Mouse (Mus musculus) macrophage (primary cell): Measurements from ENCODE around the gene Dock9. TPM values are rescaled to one million over a fixed set of nuclear protein-coding genes. Genes with fewer than 3 reads are reported as not detected.
"Not testable (repeated sequence)": the region's sequence is repeated elsewhere in the genome, so short reads cannot be mapped to it uniquely, and the experiment has no call there.

Experiments
- H3K27ac ChIP-seq: fragments of 350-480 bp; formaldehyde crosslinking; 2 replicates; pipeline ENCODE4 v1.9.0; 2021
- H3K36me3 ChIP-seq: fragments of 350-480 bp; formaldehyde crosslinking; 2 replicates; pipeline ENCODE4 v1.9.0; 2021; ENCODE audit errors: inconsistent target
- H3K4me3 ChIP-seq: fragments of 350-480 bp; formaldehyde crosslinking; 2 replicates; pipeline ENCODE4 v1.9.0; 2021; ENCODE audit errors: inconsistent target
- H3K79me2 ChIP-seq: fragments of 350-480 bp; formaldehyde crosslinking; 2 replicates; pipeline ENCODE4 v1.9.0; 2021; ENCODE audit errors: inconsistent target
- WGBS: methylation state at CpG from one replicate; pipeline ENCODE4 v1.1.7; 2026; ENCODE audit warnings: inconsistent platforms; ENCODE audit not compliant: missing documents; 5-methylcytosine and 5-hydroxymethylcytosine counted together
- polyA plus RNA-seq: library from polyadenylated mRNA; stranded (reverse); fragments of 250-400 nt; gene quantifications from 3 replicates; pipeline ENCODE4 v1.2.4, GENCODE M21; 2018; ENCODE audit warnings: inconsistent platforms

Dock9 gene
- polyA plus RNA-seq, 1 experiment from 2014 or later: 0.34 TPM

DNA sequence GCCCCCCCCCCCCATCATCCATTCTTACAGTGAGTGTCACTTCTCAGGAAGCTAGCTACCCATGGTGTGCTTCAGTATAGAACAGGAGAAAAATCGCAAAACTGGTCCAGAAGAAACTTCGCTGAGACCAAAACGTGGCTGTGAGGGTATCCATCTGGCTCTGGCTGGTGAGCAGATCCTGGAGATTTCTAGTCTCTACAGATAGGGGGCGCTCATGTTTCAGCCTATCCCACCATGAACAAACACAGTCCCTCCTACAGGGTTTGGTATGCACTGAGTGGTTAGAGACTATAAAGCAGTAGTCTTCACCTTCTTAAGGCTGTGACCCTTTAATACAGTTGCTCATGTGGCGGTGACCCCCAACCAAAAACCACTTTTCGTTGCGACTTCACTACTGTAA, 62.0 kb downstream of the Dock9 start:
- Histone ChIP-seq H3K4me3 (no peak overlapping the region), H3K36me3 (no peaks in the 10 kb centered on the region), H3K79me2 (no peaks in the 10 kb centered on the region), H3K27ac (no peak overlapping the region)
- 81% methylated on average over 7 of the region's 7 CpGs for WGBS

DNA sequence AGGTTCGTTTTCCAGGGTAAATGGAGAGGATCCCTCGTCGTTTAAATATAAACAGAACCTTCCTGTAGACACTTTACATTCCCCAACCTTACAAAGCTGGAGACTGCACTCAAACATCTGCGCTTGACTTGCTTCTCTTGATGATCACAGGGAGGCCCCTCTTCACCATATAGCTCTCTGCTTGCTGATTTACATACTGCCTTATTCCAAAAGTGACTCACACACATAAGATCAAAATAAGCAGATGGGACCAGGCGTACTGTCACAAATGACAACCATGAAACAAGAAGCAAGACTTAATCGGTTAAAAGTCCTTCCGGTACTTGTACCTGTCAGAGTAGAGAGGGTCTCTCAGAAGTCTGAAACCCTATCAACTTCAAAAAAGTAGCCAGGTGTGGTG, 63.4 kb downstream of the Dock9 start:
- H3K79me2 ChIP-seq: no peaks in the 10 kb centered on the region
- WGBS: 91% methylated on average over 7 of the region's 7 CpGs
- H3K36me3 ChIP-seq: no peaks in the 10 kb centered on the region
- H3K4me3 ChIP-seq: no peak overlapping the region
- H3K27ac ChIP-seq: no peak overlapping the region

DNA sequence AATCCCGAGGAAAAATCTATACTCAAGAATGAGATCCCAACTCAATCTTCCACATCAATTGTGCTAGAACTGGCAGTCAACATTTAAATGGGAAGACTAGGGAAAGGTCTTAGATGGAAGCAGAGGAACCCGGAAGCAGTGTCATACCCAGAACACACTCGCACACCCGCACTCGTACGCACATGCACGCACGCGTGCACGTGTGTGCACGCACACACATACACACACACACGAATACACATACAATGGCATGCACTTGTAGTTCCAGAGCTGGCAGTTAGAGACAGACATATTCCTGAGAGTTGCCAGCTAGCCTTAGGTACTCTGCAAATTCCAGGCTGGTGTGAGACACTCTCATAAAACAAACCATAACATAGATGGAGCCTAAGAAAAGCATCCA, 63.9 kb downstream of the Dock9 start:
- H3K36me3 ChIP-seq: no peaks in the 10 kb centered on the region
- H3K79me2 ChIP-seq: no peaks in the 10 kb centered on the region
- WGBS: 95% methylated on average over 12 of the region's 12 CpGs
- H3K4me3 ChIP-seq: no peak overlapping the region
- H3K27ac ChIP-seq: no peak overlapping the region

DNA sequence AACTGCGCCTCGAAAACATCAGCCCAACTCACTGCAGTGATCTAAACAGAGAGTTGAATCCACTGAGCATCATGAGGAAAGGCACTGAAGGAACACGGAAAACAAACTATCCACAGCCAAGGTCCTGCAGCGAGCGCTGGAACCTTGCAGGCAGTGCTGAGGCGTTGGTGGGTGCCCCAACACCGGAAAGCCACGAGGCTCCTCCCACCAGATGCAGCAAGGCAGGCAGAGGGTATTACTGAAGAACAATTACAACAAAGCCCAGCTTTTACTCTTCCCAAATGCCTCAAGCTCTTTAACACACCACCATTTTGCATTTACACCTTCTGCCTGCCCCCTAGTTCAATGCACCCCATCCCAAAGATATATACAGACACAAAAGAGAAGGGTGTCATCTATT, 65.4 kb downstream of the Dock9 start:
- Histone ChIP-seq H3K4me3 (no peak overlapping the region), H3K27ac (no peak overlapping the region), H3K36me3 (no peaks in the 10 kb centered on the region), H3K79me2 (no peaks in the 10 kb centered on the region)
- 53% methylated on average over 8 of the region's 8 CpGs for WGBS

DNA sequence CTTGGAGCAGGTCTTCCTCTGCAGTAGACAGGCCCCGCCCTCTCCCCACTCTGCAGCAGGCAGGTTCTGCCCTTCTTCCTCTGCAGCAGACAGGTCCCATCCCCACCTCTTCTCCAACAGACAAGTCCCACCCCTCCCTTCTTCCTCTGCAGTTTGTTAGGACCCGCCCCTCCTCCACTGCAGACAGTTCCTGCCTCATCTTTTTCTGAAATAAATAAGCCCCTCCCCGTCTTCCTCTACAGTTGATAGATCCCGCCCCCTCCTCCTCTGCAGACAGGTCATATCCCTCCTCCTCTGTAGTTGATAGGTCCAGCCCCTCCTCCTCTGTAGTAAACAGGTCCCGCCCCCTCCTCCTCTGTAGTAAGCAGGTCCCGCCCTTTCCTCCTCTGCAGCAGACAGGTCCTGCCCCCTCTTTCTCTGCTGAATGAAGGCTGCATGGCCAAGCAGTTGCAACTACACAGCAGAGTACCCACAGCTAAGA, 65.9 kb downstream of the Dock9 start:
- Histone ChIP-seq H3K4me3 (no peak overlapping the region), H3K36me3 (no peaks in the 10 kb centered on the region), H3K27ac (no peak overlapping the region), H3K79me2 (no peaks in the 10 kb centered on the region)
- 70% methylated on average over 6 of the region's 6 CpGs for WGBS

DNA sequence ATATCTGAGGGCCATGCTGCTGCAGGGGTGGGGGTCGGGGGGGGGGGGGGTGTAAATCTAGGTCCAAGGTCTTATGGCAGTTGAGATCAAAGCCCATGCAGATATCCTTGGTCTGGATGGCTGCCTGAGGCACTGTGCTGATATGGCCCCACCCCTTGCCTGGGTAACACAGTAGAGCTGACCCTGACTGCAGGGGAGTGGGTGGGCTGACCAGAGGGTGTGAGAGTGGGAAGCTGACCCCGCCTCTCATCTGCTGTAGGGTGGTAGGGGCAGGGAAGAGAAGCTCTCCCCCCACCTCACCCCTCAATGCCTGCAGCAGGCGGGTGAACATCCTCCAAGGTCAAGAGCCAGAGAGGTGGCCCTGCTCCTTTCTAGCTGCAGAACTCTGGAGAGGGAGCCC, 66.7 kb downstream of the Dock9 start:
- no peak overlapping the region for H3K4me3 ChIP-seq
- H3K27ac ChIP-seq: no peak overlapping the region
- no peaks in the 10 kb centered on the region for H3K36me3 ChIP-seq
- no peaks in the 10 kb centered on the region for H3K79me2 ChIP-seq
- 92% methylated on average over 3 of the region's 3 CpGs for WGBS

DNA sequence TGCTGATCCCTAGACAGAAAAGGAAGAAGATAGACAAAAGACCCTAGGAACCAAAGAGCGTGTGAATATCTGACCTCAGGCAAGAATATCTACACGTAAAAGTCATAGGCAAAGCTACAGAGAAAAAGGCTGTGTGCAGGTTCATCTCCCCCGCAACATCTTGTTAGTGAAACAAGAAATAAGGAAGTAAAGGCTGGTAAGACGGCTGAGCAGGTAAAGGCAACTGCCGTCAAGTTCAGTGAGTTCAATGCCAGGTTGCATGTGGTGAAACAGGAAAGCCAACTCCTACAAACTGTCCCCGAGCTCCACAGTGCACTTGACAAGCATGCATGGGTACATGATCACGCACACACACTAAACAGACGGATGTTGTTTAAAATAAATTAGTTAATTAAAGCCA, 69.6 kb downstream of the Dock9 start:
- 25% methylated on average over 8 of the region's 8 CpGs for WGBS
- Histone ChIP-seq H3K27ac (no peak overlapping the region), H3K79me2 (no peaks in the 10 kb centered on the region), H3K36me3 (no peaks in the 10 kb centered on the region), H3K4me3 (no peak overlapping the region)

DNA sequence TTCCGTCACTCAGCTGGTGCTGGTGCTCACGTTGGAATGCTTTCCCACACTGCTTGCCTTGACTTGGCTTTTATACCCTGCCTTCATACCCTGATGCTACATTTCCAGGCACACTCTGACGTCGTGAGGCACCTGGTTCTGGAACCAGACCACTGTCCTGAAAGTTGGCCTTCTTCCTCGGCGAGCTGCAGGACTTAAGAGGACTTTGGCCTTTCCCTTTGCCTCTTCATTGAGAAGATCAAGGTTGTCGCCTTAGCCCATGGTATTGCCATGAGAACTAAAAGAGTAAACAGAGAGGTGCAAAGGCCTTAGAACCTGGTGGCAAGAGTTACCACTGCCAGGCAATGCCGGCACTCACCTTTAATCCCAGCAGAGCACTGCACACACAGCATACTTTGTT, 73.1 kb downstream of the Dock9 start:
- no peaks in the 10 kb centered on the region for H3K36me3 ChIP-seq
- 94% methylated on average over 8 of the region's 8 CpGs for WGBS
- H3K4me3 ChIP-seq: no peak overlapping the region
- no peak overlapping the region for H3K27ac ChIP-seq
- no peaks in the 10 kb centered on the region for H3K79me2 ChIP-seq

DNA sequence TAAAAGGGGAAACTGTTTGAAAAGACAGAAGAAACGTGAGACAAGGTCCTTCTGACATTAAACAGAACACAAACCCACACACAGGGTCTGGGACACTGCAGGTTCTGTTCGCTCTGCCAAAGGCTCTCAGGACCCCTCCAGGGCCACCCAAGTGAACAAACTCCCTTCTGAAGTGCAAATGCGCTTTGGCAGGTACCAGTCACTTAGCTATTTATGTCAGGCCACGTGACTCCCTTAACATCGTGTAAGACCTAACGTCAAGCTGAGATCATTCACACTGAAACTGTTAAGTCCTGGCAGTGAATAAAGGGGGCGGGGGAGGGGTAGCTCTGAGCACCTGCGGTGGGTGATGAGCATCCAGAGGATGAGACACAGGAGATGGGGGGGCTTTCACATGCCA, 74.9 kb downstream of the Dock9 start:
- Histone ChIP-seq H3K36me3 (no peaks in the 10 kb centered on the region), H3K4me3 (no peak overlapping the region), H3K79me2 (no peaks in the 10 kb centered on the region), H3K27ac (no peak overlapping the region)
- WGBS: 57% methylated on average over 8 of the region's 8 CpGs

DNA sequence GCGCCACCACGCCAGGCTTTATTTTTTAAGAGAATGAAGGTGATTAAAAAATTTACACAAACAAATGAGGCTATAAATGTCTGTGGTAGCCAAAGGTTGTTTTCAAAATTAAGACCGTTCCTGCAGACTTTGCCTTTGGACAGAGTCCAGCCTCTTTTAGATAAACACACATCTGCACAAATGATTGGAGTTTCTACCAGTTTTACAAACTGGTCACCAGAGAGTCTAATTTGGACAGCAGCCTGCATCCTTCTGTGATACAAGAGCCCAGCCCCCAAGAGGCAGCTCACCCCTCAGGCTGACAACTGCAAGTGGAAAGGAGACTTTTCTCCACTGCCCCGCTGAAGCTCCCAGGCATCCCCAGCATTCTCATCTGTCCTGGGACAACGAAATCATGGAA, 76.2 kb downstream of the Dock9 start:
- WGBS: 90% methylated on average over 5 of the region's 5 CpGs
- Histone ChIP-seq H3K4me3 (no peak overlapping the region), H3K79me2 (no peaks in the 10 kb centered on the region), H3K27ac (no peak overlapping the region), H3K36me3 (no peaks in the 10 kb centered on the region)

DNA sequence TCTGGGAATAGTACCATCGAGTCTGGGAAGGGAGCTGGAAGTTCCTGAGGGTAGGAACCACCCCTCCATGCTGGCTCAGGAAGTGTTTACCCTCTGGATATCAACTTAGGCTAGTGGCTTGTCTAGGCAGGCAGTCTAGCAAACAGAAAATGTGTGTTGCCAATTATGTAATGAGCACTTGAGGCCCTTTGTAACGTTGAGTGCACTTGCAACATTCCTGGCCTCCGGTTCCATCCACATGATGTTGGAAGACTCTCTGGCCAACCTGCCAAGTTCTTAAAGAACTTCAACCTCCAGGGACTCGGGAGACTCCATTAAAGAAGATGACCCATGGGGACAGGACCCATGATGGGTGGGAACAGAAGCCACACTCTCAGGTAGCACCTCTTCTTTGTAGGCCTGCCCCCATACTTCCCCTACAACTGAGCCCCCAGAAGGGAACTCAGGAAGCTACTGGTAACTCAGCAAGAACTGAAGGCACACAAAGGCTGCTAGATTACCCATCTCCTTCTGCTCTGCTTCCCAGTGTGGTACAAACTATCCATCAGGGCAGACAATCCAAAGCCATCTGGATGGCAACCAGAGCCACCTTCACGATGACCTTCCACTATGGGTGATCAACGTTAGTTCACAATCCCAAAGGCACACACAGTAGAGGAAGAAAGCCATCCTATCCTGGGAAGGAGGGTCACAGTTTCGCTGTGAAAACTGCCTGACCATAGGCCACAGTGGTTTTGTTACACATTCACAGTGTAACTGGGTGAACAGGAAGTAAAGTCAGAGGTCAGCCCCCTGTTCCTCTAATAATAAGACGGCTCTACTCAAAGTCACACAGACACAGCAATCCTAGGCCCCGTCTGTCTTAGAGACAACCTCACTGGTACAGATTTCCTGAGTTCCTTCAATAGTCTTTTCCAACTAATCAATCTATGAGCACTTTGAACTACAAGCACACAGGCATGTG, 77.7 kb downstream of the Dock9 start:
- Histone ChIP-seq H3K36me3 (no peaks in the 10 kb centered on the region), H3K79me2 (no peaks in the 10 kb centered on the region), H3K27ac (no peak overlapping the region), H3K4me3 (no peak overlapping the region)
- WGBS: 59% methylated on average over 8 of the region's 9 CpGs

DNA sequence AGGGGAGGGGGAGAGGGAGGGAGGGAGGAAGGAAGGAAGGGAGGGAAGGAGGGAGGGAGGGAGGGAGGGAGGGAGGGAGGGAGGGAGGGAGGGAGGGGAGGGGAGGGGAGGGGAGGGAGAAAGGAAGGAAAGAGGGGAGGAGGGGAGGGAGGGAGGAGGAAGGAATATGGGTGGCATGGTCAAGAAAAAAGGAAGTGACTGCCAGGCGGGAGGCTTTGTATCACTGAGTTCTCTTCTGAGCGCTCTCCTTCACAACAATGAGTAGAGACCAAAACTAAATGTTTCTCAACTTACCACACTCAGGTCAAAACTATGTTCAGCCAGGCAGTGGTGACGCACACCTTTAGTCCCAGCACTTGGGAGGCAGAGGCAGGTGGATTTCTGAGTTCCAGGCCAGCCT, 82.8 kb downstream of the Dock9 start:
- not testable (repeated sequence) for H3K4me3 ChIP-seq, H3K79me2 ChIP-seq, H3K27ac ChIP-seq, H3K36me3 ChIP-seq
- WGBS: 25% methylated on average over 2 of the region's 3 CpGs

DNA sequence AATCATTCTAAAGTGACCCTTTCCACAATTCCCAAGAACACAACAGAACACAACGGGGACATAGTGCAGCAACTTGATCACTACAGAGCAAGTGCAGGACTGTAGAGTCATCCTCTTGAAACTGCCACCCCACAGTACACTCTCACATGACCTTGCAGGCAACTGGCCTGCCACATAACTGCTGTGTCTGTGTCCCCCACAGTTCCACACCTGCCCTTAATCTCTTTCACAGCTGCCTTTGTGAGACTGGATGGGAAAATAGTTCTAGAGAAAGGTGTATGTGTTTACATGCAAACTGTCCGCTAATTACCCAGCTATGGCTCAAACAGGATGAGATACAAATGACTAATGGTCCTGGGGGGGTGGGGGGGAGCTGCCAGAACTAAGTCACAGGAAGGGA, 83.4 kb downstream of the Dock9 start:
- no peak overlapping the region for H3K4me3 ChIP-seq
- 80% methylated on average over 2 of the region's 2 CpGs for WGBS

DNA sequence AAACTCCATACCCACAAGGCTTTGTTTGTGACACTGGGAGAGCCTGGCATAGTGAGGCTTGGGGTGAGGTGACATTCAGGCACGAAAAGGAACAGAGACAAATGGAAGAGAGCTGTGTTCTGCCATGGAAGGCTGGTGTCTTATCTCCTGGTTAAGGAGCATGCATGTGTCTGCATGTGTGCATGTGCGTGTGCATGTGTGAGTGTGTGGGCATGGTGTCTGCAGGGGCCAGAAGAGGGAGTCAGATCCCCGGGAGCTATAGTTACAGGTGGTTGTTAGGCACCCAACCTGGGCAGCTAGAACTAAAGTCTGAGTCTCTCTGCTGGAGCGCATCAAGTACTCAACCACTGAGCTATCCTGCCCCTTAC, 83.8 kb downstream of the Dock9 start:
- H3K4me3 ChIP-seq: no peak overlapping the region
- no peaks in the 10 kb centered on the region for H3K36me3 ChIP-seq
- 98% methylated on average over 4 of the region's 4 CpGs for WGBS
- no peak overlapping the region for H3K27ac ChIP-seq
- H3K79me2 ChIP-seq: no peaks in the 10 kb centered on the region

More for the DNA sequence above, 83.4 kb downstream of the Dock9 start:
- Histone ChIP-seq H3K36me3 (no peaks in the 10 kb centered on the region), H3K79me2 (no peaks in the 10 kb centered on the region), H3K27ac (no peak overlapping the region)

DNA sequence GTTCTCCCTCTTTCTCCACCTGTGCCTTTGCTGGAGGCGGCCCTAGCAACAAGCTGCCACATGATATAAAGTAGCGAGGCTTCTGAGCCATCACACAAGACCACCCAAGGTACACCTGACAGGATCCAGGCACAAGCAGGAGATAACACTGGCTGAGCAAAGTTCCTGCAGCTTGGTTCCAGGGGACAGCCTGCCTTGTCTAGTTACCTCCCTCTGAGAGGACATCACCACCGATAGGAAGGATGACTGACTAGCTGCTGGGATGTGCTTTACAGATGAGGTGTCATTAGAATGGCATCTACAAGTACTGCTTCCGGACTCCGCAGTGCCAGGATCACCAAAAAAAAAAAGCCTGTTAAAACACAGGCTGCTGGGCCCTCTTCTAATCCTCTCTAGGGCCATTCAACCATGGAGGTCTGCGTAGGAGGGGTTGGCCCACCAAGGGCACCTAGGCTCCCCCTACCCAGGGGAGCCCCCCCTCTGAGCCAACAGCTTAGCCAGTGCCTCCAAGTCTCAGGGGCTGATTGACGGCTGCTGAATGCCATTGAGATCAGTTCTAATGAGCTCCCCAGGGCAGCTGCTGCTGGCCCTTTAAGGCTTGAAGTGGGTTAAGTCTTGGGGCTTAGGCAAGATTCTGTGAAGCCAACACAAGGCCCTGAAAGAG, 84.3 kb downstream of the Dock9 start:
- H3K36me3 ChIP-seq: no peaks in the 10 kb centered on the region
- H3K79me2 ChIP-seq: no peaks in the 10 kb centered on the region
- no peak overlapping the region for H3K4me3 ChIP-seq
- H3K27ac ChIP-seq: no peak overlapping the region
- 93% methylated on average over 6 of the region's 7 CpGs for WGBS
